Mouse (Mus musculus) midbrain, postnatal 0 days (tissue): ENCODE results near the gene Map4k1. TPM values are rescaled to one million over a fixed set of nuclear protein-coding genes. Genes with fewer than 3 reads are reported as not detected.

Source experiments
- ATAC-seq: fragments of 200-750 bp; cut with Nextera tagmentation; 2 replicates; pipeline ENCODE4 v1.8.0; 2017; ENCODE audit warnings: moderate number of reproducible peaks, mild to moderate bottlenecking, moderate TSS enrichment, moderate library complexity; ENCODE audit not compliant: low FRiP score
- DNase-seq: peaks from one replicate; pipeline ENCODE4 v3.0.0-alpha.2; 2015; ENCODE audit warnings: low spot score
- H3K27ac ChIP-seq: fragments of 300-500 bp; sonication (generic); 2 replicates; pipeline ENCODE4 v1.5.1; 2014; ENCODE audit warnings: low read depth, mild to moderate bottlenecking, low read length, mixed read lengths
- H3K27me3 ChIP-seq: fragments of 300-500 bp; sonication (generic); 2 replicates; pipeline ENCODE4 v1.6.1; 2014; ENCODE audit warnings: low read length, control low read depth, mixed read lengths; ENCODE audit not compliant: insufficient read depth
- H3K36me3 ChIP-seq: fragments of 300-500 bp; sonication (generic); 2 replicates; pipeline ENCODE4 v1.6.1; 2014; ENCODE audit warnings: low read length, control low read depth, mixed read lengths; ENCODE audit not compliant: insufficient read depth
- H3K4me1 ChIP-seq: fragments of 300-500 bp; sonication (generic); 2 replicates; pipeline ENCODE4 v1.6.1; 2014; ENCODE audit warnings: mild to moderate bottlenecking, control low read depth, antibody characterized with exemption, low read length, mixed read lengths; ENCODE audit not compliant: insufficient read depth
- H3K4me2 ChIP-seq: fragments of 300-500 bp; sonication (generic); 2 replicates; pipeline ENCODE4 v1.6.1; 2014; ENCODE audit warnings: low read depth, mild to moderate bottlenecking, low read length, mixed read lengths; ENCODE audit not compliant: poor library complexity, severe bottlenecking
- H3K4me3 ChIP-seq: fragments of 300-500 bp; sonication (generic); 2 replicates; pipeline ENCODE4 v1.5.1; 2014; ENCODE audit warnings: low read depth, mild to moderate bottlenecking, low read length, moderate library complexity
- H3K9ac ChIP-seq: fragments of 300-500 bp; sonication (generic); replicated peaks from 2 replicates; pipeline ENCODE4 v1.6.1; 2014; ENCODE audit warnings: mild to moderate bottlenecking, low read length, moderate library complexity, mixed read lengths; ENCODE audit not compliant: poor library complexity, severe bottlenecking
- H3K9me3 ChIP-seq: fragments of 300-500 bp; sonication (generic); 2 replicates; pipeline ENCODE4 v1.6.1; 2016; ENCODE audit warnings: low read length, control low read depth
- CTCF ChIP-seq: IDR thresholded peaks from 2 replicates; pipeline ENCODE4 v1.5.1; 2016; ENCODE audit warnings: antibody characterized with exemption, mild to moderate bottlenecking
- WGBS: fragments of 180-500 bp; shearing (Covaris S2); extraction: QIAGEN DNeasy Blood & Tissue Kit; methylation state at CpG from one replicate; pipeline ENCODE4 v1.1.7; 2014; 5-methylcytosine and 5-hydroxymethylcytosine counted together
- microRNA-seq: library from miRNA; unstranded; fragments of <30 nt; microRNA quantifications from one replicate; pipeline ENCODE4, GENCODE M21; 2016; ENCODE audit warnings: borderline number of aligned reads
- polyA plus RNA-seq: library from polyadenylated mRNA; unstranded; fragments of >200 nt; fragmentation: Nextera tagmentation; extraction: Ambion mirVana; gene quantifications from 2 replicates; pipeline ENCODE4 v1.2.1, GENCODE M21; 2015
- total RNA-seq: library from RNA; depleted of rRNA; stranded (reverse); fragments of >200 nt; gene quantifications from 2 replicates; pipeline ENCODE4 v1.2.3, GENCODE M21; 2014; rRNA removed

The Map4k1 gene
- total and polyA plus RNA-seq, 2 experiments from 2014 or later = 17.4 to 18.2 TPM

DNA sequence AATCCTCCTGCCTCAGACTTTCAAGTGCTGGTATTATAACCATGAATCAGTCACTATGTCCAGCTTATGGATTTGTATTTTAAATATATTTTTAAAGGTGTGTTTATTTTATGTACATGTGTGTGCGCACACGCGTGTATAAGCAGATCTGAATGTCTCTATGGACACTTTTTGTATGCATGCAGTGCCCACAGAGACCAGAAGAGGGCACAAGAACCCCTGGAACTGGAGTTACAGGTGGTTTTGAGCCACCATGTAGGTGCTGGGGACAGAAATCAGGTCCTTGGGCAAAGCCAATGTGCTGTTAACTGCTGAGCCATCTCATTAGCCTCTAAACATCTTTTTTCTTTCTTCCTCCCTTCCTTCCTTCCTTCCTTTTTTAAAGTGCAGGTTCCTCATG lies 66.2 kb downstream of the Map4k1 start:
- Histone ChIP-seq H3K9ac (no peak overlapping the region), H3K4me2 (no peak overlapping the region), H3K27me3 (peaks cover 12% of the 10 kb centered on the region; the same call in 1 of the 2 replicates), H3K4me1 (no peaks in the 10 kb centered on the region; the same call in 1 of the 2 replicates), H3K4me3 (no peak overlapping the region), H3K27ac (no peak overlapping the region), H3K9me3 (no peaks in the 10 kb centered on the region), H3K36me3 (no peaks in the 10 kb centered on the region)
- ATAC-seq (no peak), DNase-seq (no peak)
- peak; percentile 48 for TF ChIP-seq CTCF
- WGBS = 78% methylated on average over 3 of the region's 3 CpGs

- peaks cover 18% of the 10 kb centered on the region for H3K27me3 ChIP-seq
- DNase-seq (no peak), ATAC-seq (no peak)
- no peak for TF ChIP-seq CTCF
- H3K36me3 ChIP-seq = no peaks in the 10 kb centered on the region
- no peak overlapping the region for H3K27ac ChIP-seq
- no peaks in the 10 kb centered on the region for H3K4me1 ChIP-seq
- H3K9me3 ChIP-seq = no peaks in the 10 kb centered on the region
- H3K4me2 ChIP-seq = no peak overlapping the region
- H3K9ac ChIP-seq = no peak overlapping the region
- no peak overlapping the region for H3K4me3 ChIP-seq
- WGBS = 82% methylated on average over 11 of the region's 11 CpGs
These were observed 66.8 kb downstream of the Map4k1 start for GRCm38 (mm10) chr7:29048615-29049014.

- Histone ChIP-seq H3K4me1 (no peaks in the 10 kb centered on the region), H3K27me3 (peaks cover 19% of the 10 kb centered on the region), H3K36me3 (no peaks in the 10 kb centered on the region), H3K4me2 (no peak overlapping the region), H3K9ac (no peak overlapping the region), H3K27ac (no peak overlapping the region), H3K4me3 (no peak overlapping the region), H3K9me3 (no peaks in the 10 kb centered on the region)
- TF ChIP-seq CTCF = peak; percentile 94
- peak; percentile 82 for DNase-seq
- WGBS = 40% methylated on average over 2 of the region's 2 CpGs
- no peak for ATAC-seq
These were observed 68.9 kb downstream of the Map4k1 start for GRCm38 (mm10) chr7:29050797-29051196.

GRCm38 (mm10) chr7:29052821-29053220 lies 71.0 kb downstream of the Map4k1 start:
- Histone ChIP-seq H3K27me3 (peaks cover 19% of the 10 kb centered on the region), H3K27ac (no peak overlapping the region), H3K9ac (no peak overlapping the region), H3K36me3 (no peaks in the 10 kb centered on the region), H3K4me1 (no peaks in the 10 kb centered on the region), H3K4me3 (no peak overlapping the region), H3K9me3 (no peaks in the 10 kb centered on the region), H3K4me2 (no peak overlapping the region)
- DNase-seq (no peak), ATAC-seq (no peak)
- WGBS = 6% methylated on average over 19 of the region's 19 CpGs
- no peak for TF ChIP-seq CTCF

Small RNA genes within 50 kb of the gene (microRNA-seq; reads per million reads assigned to microRNA genes)
- not detected for gene Gm44408

Other genes with a start within 250 kb of the Map4k1 start
- gene Mrps12, start 240.2 kb upstream of the Map4k1 start, total RNA-seq = 48.6 and 67.5 TPM in 2 replicates
- gene Mrps12, start 240.2 kb upstream of the Map4k1 start, polyA plus RNA-seq = 97.3 and 106 TPM in 2 replicates
- gene Sars2, start 240.1 kb upstream of the Map4k1 start, total RNA-seq = 17.8 and 18.6 TPM in 2 replicates
- 16.2 and 19.3 TPM in 2 replicates for gene Sars2, start 240.1 kb upstream of the Map4k1 start, polyA plus RNA-seq
- not detected in 2 replicates for gene Ccer2, start 225.9 kb upstream of the Map4k1 start, total RNA-seq
- 1.4 and 1.8 TPM in 2 replicates for gene Ccer2, start 225.9 kb upstream of the Map4k1 start, polyA plus RNA-seq
- 64.8 and 85.9 TPM in 2 replicates for gene Sirt2, start 215.3 kb upstream of the Map4k1 start, total RNA-seq
- gene Sirt2, start 215.3 kb upstream of the Map4k1 start, polyA plus RNA-seq = 111 and 120 TPM in 2 replicates
- 18.3 and 19.7 TPM in 2 replicates for gene Nfkbib, start 214.5 kb upstream of the Map4k1 start, total RNA-seq
- 58.5 and 65.3 TPM in 2 replicates for gene Nfkbib, start 214.5 kb upstream of the Map4k1 start, polyA plus RNA-seq
- 0.80 and 1.0 TPM in 2 replicates for gene Rinl, start 193.1 kb upstream of the Map4k1 start, total RNA-seq
- 1.9 TPM in 2 replicates for gene Rinl, start 193.1 kb upstream of the Map4k1 start, polyA plus RNA-seq
- 253 and 265 TPM in 2 replicates for gene Hnrnpl, start 173.5 kb upstream of the Map4k1 start, total RNA-seq
- 146 and 175 TPM in 2 replicates for gene Hnrnpl, start 173.5 kb upstream of the Map4k1 start, polyA plus RNA-seq
- gene Ech1, start 156.8 kb upstream of the Map4k1 start, total RNA-seq = 89.3 and 104 TPM in 2 replicates
- gene Ech1, start 156.8 kb upstream of the Map4k1 start, polyA plus RNA-seq = 103 and 107 TPM in 2 replicates
- 3.4 and 3.5 TPM in 2 replicates for gene Lgals4, start 148.2 kb upstream of the Map4k1 start, total RNA-seq
- gene Lgals4, start 148.2 kb upstream of the Map4k1 start, polyA plus RNA-seq = 4.8 and 5.1 TPM in 2 replicates
- 0.38 and 12.5 TPM in 2 replicates for gene Lgals7, start 118.2 kb upstream of the Map4k1 start, total RNA-seq
- gene Lgals7, start 118.2 kb upstream of the Map4k1 start, polyA plus RNA-seq = 3.8 and 4.8 TPM in 2 replicates
- gene Capn12, start 100.6 kb upstream of the Map4k1 start, total RNA-seq = 0.38 and 0.57 TPM in 2 replicates
- 0.26 and 0.41 TPM in 2 replicates for gene Capn12, start 100.6 kb upstream of the Map4k1 start, polyA plus RNA-seq
- gene Actn4, start 19.7 kb upstream of the Map4k1 start, total RNA-seq = 74.7 and 86.9 TPM in 2 replicates
- 101 and 105 TPM in 2 replicates for gene Actn4, start 19.7 kb upstream of the Map4k1 start, polyA plus RNA-seq
- 405 and 482 TPM in 2 replicates for gene Eif3k, start 186 bp upstream of the Map4k1 start, total RNA-seq
- 292 and 309 TPM in 2 replicates for gene Eif3k, start 186 bp upstream of the Map4k1 start, polyA plus RNA-seq
- gene Ryr1, start 143.1 kb downstream of the Map4k1 start, total RNA-seq = 7.0 and 7.2 TPM in 2 replicates
- gene Ryr1, start 143.1 kb downstream of the Map4k1 start, polyA plus RNA-seq = 13.6 and 15.2 TPM in 2 replicates
- 0.80 and 2.2 TPM in 2 replicates for gene Rasgrp4, start 152.8 kb downstream of the Map4k1 start, total RNA-seq
- gene Rasgrp4, start 152.8 kb downstream of the Map4k1 start, polyA plus RNA-seq = 0.79 and 1.1 TPM in 2 replicates
- gene Fam98c, start 174.2 kb downstream of the Map4k1 start, total RNA-seq = 27.5 and 32.9 TPM in 2 replicates
- gene Fam98c, start 174.2 kb downstream of the Map4k1 start, polyA plus RNA-seq = 37.9 and 38.0 TPM in 2 replicates
- gene Ggn, start 188.2 kb downstream of the Map4k1 start, total RNA-seq = 0.49 and 1.3 TPM in 2 replicates
- 0.35 and 0.69 TPM in 2 replicates for gene Ggn, start 188.2 kb downstream of the Map4k1 start, polyA plus RNA-seq
- gene Spred3, start 188.4 kb downstream of the Map4k1 start, total RNA-seq = 33.3 and 35.0 TPM in 2 replicates
- gene Spred3, start 188.4 kb downstream of the Map4k1 start, polyA plus RNA-seq = 10.4 and 13.1 TPM in 2 replicates
- 289 and 329 TPM in 2 replicates for gene Psmd8, start 198.7 kb downstream of the Map4k1 start, total RNA-seq
- 286 and 292 TPM in 2 replicates for gene Psmd8, start 198.7 kb downstream of the Map4k1 start, polyA plus RNA-seq
- 3.2 and 4.3 TPM in 2 replicates for gene Catsperg1, start 232.0 kb downstream of the Map4k1 start, total RNA-seq
- gene Catsperg1, start 232.0 kb downstream of the Map4k1 start, polyA plus RNA-seq = 2.9 and 3.7 TPM in 2 replicates